Mouse (Mus musculus) cortical plate, adult 2 months (tissue): Measurements from ENCODE around the gene Olfr218.

Experiments used
- CTCF ChIP-seq: fragments of 200-500 bp; IDR thresholded peaks from 2 replicates; pipeline ENCODE4 v1.5.1; 2011; ENCODE audit warnings: mild to moderate bottlenecking, control low read depth, low read length; ENCODE audit not compliant: insufficient read depth; ENCODE audit errors: extremely low read depth
- POLR2A ChIP-seq: fragments of 200-500 bp; IDR thresholded peaks from 2 replicates; pipeline ENCODE4 v1.6.1; 2011; ENCODE audit warnings: mild to moderate bottlenecking, low read length, control low read depth; ENCODE audit not compliant: insufficient read depth; ENCODE audit errors: extremely low read depth

GRCm38 (mm10) chr1:173192059-173192458 is 5.5 kb upstream of the Olfr218 start:
- TF ChIP-seq CTCF (no peak), POLR2A (no peak)
